Mouse (Mus musculus): ENCODE data around the gene Ssbp4. TPM values are rescaled to one million over a fixed set of nuclear protein-coding genes. Genes with fewer than 3 reads are reported as not detected.
"Not testable (repeated sequence)": the region's sequence is repeated elsewhere in the genome, so short reads cannot be mapped to it uniquely, and the experiment has no call there.

The Ssbp4 gene
- polyA plus RNA-seq, 1 experiment from 2014 or later = 145 TPM

GRCm38 (mm10) chr8:70595811-70596210, 12.9 kb downstream of the Ssbp4 start:
- no peak overlapping the region for H3K27ac ChIP-seq
- H3K27me3 ChIP-seq = no peaks in the 10 kb centered on the region
- no peak overlapping the region for H3K9ac ChIP-seq
- H3K4me3 ChIP-seq (replicated peaks) = peak overlapping the region; percentile 75
- H3K36me3 ChIP-seq = peaks cover 46% of the 10 kb centered on the region
- no peaks in the 10 kb centered on the region for H3K9me3 ChIP-seq (replicated peaks)
- no peak for ATAC-seq (replicated peaks; ENCODE audit: low FRiP score)
- H3K4me1 ChIP-seq = peaks cover 80% of the 10 kb centered on the region
- H3K4me2 ChIP-seq = peak overlapping the region; percentile 97
- 94% methylated on average over 12 of the region's 12 CpGs for WGBS

- Histone ChIP-seq H3K4me1 (peaks cover 71% of the 10 kb centered on the region), H3K36me3 (peaks cover 52% of the 10 kb centered on the region), H3K9me3 (replicated peaks) (no peaks in the 10 kb centered on the region), H3K4me2 (peak overlapping the region; percentile 97), H3K9ac (peak overlapping the region; percentile 69), H3K27ac (peak overlapping the region; percentile 92), H3K4me3 (replicated peaks) (peak overlapping the region; percentile 75), H3K27me3 (no peaks in the 10 kb centered on the region)
- 8% methylated on average over 82 of the region's 82 CpGs for WGBS
- peak; percentile 19 for ATAC-seq (replicated peaks; ENCODE audit: low FRiP score)
Measured at GRCm38 (mm10) chr8:70594621-70595564, 13.8 kb downstream of the Ssbp4 start.

- peak within 1 kb of the TSS; percentile 69 for H3K9ac ChIP-seq
- under 1% methylated on average over 38 of the region's 40 CpGs for WGBS
- peak within 1 kb of the TSS; percentile 97 for H3K4me2 ChIP-seq
- no peaks in the 10 kb centered on the region for H3K27me3 ChIP-seq
- no peaks in the 10 kb centered on the region for H3K9me3 ChIP-seq (replicated peaks)
- ATAC-seq (replicated peaks; ENCODE audit: low FRiP score) = peak; percentile 90
- H3K36me3 ChIP-seq = peaks cover 56% of the 10 kb centered on the region
- H3K4me3 ChIP-seq (replicated peaks) = peak within 1 kb of the TSS; percentile 75
- peaks cover 63% of the 10 kb centered on the region for H3K4me1 ChIP-seq
- H3K27ac ChIP-seq = peak within 1 kb of the TSS; percentile 92
Measured at GRCm38 (mm10) chr8:70593961-70594609, 14.6 kb downstream of the Ssbp4 start, which contains the start of gene Isyna1. Isyna1 (plus strand) TSS chr8:70594373.

GRCm38 (mm10) chr8:70593173-70593572, 15.5 kb downstream of the Ssbp4 start:
- no peaks in the 10 kb centered on the region for H3K27me3 ChIP-seq
- H3K4me1 ChIP-seq = peaks cover 54% of the 10 kb centered on the region
- H3K4me2 ChIP-seq = peak overlapping the region; percentile 97
- no peaks in the 10 kb centered on the region for H3K9me3 ChIP-seq (replicated peaks)
- peak overlapping the region; percentile 75 for H3K4me3 ChIP-seq (replicated peaks)
- whole genome bisulfite sequencing = 43% methylated on average over 8 of the region's 8 CpGs
- H3K36me3 ChIP-seq = peaks cover 62% of the 10 kb centered on the region
- H3K27ac ChIP-seq = peak overlapping the region; percentile 92
- H3K9ac ChIP-seq = peak overlapping the region; percentile 11
- no peak for ATAC-seq (replicated peaks; ENCODE audit: low FRiP score)

GRCm38 (mm10) chr8:70591569-70591968, 17.1 kb downstream of the Ssbp4 start:
- H3K36me3 ChIP-seq = peaks cover 71% of the 10 kb centered on the region
- no peaks in the 10 kb centered on the region for H3K9me3 ChIP-seq (replicated peaks)

GRCm38 (mm10) chr8:70587955-70588354, 20.7 kb downstream of the Ssbp4 start:
- H3K27ac ChIP-seq; H3K4me1 ChIP-seq; H3K4me2 ChIP-seq; H3K9ac ChIP-seq; H3K4me3 ChIP-seq (replicated peaks); H3K27me3 ChIP-seq; H3K9me3 ChIP-seq (replicated peaks); ATAC-seq (replicated peaks; ENCODE audit: low FRiP score): not testable (repeated sequence)
- 93% methylated on average over 4 of the region's 4 CpGs for WGBS
- H3K36me3 ChIP-seq = peaks cover 94% of the 10 kb centered on the region

More at GRCm38 (mm10) chr8:70591569-70591968, 17.1 kb downstream of the Ssbp4 start:
- Histone ChIP-seq H3K4me2 (no peak overlapping the region), H3K27me3 (no peaks in the 10 kb centered on the region), H3K9ac (no peak overlapping the region), H3K27ac (no peak overlapping the region), H3K4me1 (peaks cover 38% of the 10 kb centered on the region), H3K4me3 (replicated peaks) (no peak overlapping the region)
- no peak for ATAC-seq (replicated peaks; ENCODE audit: low FRiP score)
- 90% methylated on average over 12 of the region's 12 CpGs for WGBS

- Histone ChIP-seq H3K4me1 (no peaks in the 10 kb centered on the region), H3K36me3 (peaks cover 99% of the 10 kb centered on the region)
- WGBS = 45% methylated on average over 7 of the region's 7 CpGs
Measured at GRCm38 (mm10) chr8:70585258-70585652, 23.4 kb downstream of the Ssbp4 start.

GRCm38 (mm10) chr8:70584606-70585257, 23.9 kb downstream of the Ssbp4 start:
- H3K27me3 ChIP-seq = no peaks in the 10 kb centered on the region
- H3K36me3 ChIP-seq = peaks cover 99% of the 10 kb centered on the region
- no peaks in the 10 kb centered on the region for H3K9me3 ChIP-seq (replicated peaks)
- no peak overlapping the region for H3K27ac ChIP-seq
- no peak overlapping the region for H3K9ac ChIP-seq
- H3K4me2 ChIP-seq = no peak overlapping the region
- 88% methylated on average over 9 of the region's 9 CpGs for WGBS
- ATAC-seq (replicated peaks; ENCODE audit: low FRiP score) = peak; percentile 34; the same call in 1 of the 2 replicates
- H3K4me3 ChIP-seq (replicated peaks) = no peak overlapping the region
- H3K4me1 ChIP-seq = no peaks in the 10 kb centered on the region

More at GRCm38 (mm10) chr8:70585258-70585652, 23.4 kb downstream of the Ssbp4 start:
- no peaks in the 10 kb centered on the region for H3K27me3 ChIP-seq
- H3K27ac ChIP-seq = no peak overlapping the region
- no peak overlapping the region for H3K9ac ChIP-seq
- peak; percentile 37; the same call in 1 of the 2 replicates for ATAC-seq (replicated peaks; ENCODE audit: low FRiP score)
- no peaks in the 10 kb centered on the region for H3K9me3 ChIP-seq (replicated peaks)
- H3K4me2 ChIP-seq = no peak overlapping the region
- H3K4me3 ChIP-seq (replicated peaks) = no peak overlapping the region

- H3K36me3 ChIP-seq = peaks cover 96% of the 10 kb centered on the region
- no peak overlapping the region for H3K4me2 ChIP-seq
- no peaks in the 10 kb centered on the region for H3K27me3 ChIP-seq
- no peak for ATAC-seq (replicated peaks; ENCODE audit: low FRiP score)
- no peak overlapping the region for H3K27ac ChIP-seq
- no peaks in the 10 kb centered on the region for H3K4me1 ChIP-seq
- H3K9ac ChIP-seq = no peak overlapping the region
- 88% methylated on average over 18 of the region's 18 CpGs for WGBS
- no peaks in the 10 kb centered on the region for H3K9me3 ChIP-seq (replicated peaks)
- H3K4me3 ChIP-seq (replicated peaks) = no peak overlapping the region
Measured at GRCm38 (mm10) chr8:70583476-70584387, 24.9 kb downstream of the Ssbp4 start.

- H3K4me2 ChIP-seq = no peak overlapping the region
- H3K27ac ChIP-seq = no peak overlapping the region
- no peak for ATAC-seq (replicated peaks; ENCODE audit: low FRiP score)
- no peaks in the 10 kb centered on the region for H3K9me3 ChIP-seq (replicated peaks)
- no peaks in the 10 kb centered on the region for H3K27me3 ChIP-seq
- H3K9ac ChIP-seq = no peak overlapping the region
- H3K36me3 ChIP-seq = peaks cover 54% of the 10 kb centered on the region
- 93% methylated on average over 3 of the region's 3 CpGs for WGBS
- no peak overlapping the region for H3K4me3 ChIP-seq (replicated peaks)
- peaks cover 5% of the 10 kb centered on the region for H3K4me1 ChIP-seq
Measured at GRCm38 (mm10) chr8:70577207-70577606, 31.5 kb downstream of the Ssbp4 start.

GRCm38 (mm10) chr8:70574915-70575314, 33.8 kb downstream of the Ssbp4 start:
- no peak for ATAC-seq (replicated peaks; ENCODE audit: low FRiP score)
- no peaks in the 10 kb centered on the region for H3K27me3 ChIP-seq
- peaks cover 31% of the 10 kb centered on the region for H3K36me3 ChIP-seq
- H3K9me3 ChIP-seq (replicated peaks) = no peaks in the 10 kb centered on the region
- H3K9ac ChIP-seq = no peak overlapping the region
- H3K27ac ChIP-seq = 0 out of 2 replicates have a peak overlapping the region, but pooled peaks have one; percentile 29
- H3K4me1 ChIP-seq = peaks cover 9% of the 10 kb centered on the region
- H3K4me2 ChIP-seq = no peak overlapping the region
- H3K4me3 ChIP-seq (replicated peaks) = no peak overlapping the region
- WGBS = 61% methylated on average over 4 of the region's 4 CpGs

All from kidney, embryonic 15.5 days (tissue).